Mouse (Mus musculus) intestine, embryonic 14.5 days (tissue): ENCODE measurements around the gene Taar7d. TPM values are rescaled to one million over a fixed set of nuclear protein-coding genes. Genes with fewer than 3 reads are reported as not detected.

ENCODE experiments used
- polyA plus RNA-seq: library from polyadenylated mRNA; unstranded; fragments of >200 nt; fragmentation: Nextera tagmentation; extraction: Ambion mirVana; gene quantifications from 2 replicates; pipeline ENCODE4 v1.2.1, GENCODE M21; 2014

Taar7d gene
- polyA plus RNA-seq, 1 experiment from 2014 or later, result not detected

Other genes starting within 250 kb of the Taar7d start
- gene Rps12, start 239.9 kb upstream of the Taar7d start, polyA plus RNA-seq, result 270 and 302 TPM in 2 replicates
- 16.3 and 17.8 TPM in 2 replicates for gene Slc18b1, start 230.2 kb upstream of the Taar7d start, polyA plus RNA-seq
- gene Vnn3, start 175.8 kb upstream of the Taar7d start, polyA plus RNA-seq, result 0.12 TPM in 1 of 2 replicates, not detected in the other
- 2.6 and 2.9 TPM in 2 replicates for gene Vnn1, start 132.5 kb upstream of the Taar7d start, polyA plus RNA-seq
- gene Taar1, start 106.9 kb upstream of the Taar7d start, polyA plus RNA-seq, result not detected in 2 replicates
- 0.42 TPM in 1 of 2 replicates, not detected in the other for gene Taar2, start 88.7 kb upstream of the Taar7d start, polyA plus RNA-seq
- gene Taar3, start 77.7 kb upstream of the Taar7d start, polyA plus RNA-seq, result not detected in 2 replicates
- not detected in 2 replicates for gene Taar4, start 66.7 kb upstream of the Taar7d start, polyA plus RNA-seq
- not detected in 2 replicates for gene Taar5, start 56.5 kb upstream of the Taar7d start, polyA plus RNA-seq
- not detected in 2 replicates for gene Taar6, start 41.6 kb upstream of the Taar7d start, polyA plus RNA-seq
- not detected in 2 replicates for gene Taar7a, start 33.7 kb upstream of the Taar7d start, polyA plus RNA-seq
- not detected in 2 replicates for gene Taar7b, start 27.3 kb upstream of the Taar7d start, polyA plus RNA-seq
- not detected in 2 replicates for gene Taar7e, start 10.4 kb downstream of the Taar7d start, polyA plus RNA-seq
- not detected in 2 replicates for gene Taar7f, start 22.3 kb downstream of the Taar7d start, polyA plus RNA-seq
- gene Taar8a, start 49.3 kb downstream of the Taar7d start, polyA plus RNA-seq, result not detected in 2 replicates
- not detected in 2 replicates for gene Taar8b, start 65.1 kb downstream of the Taar7d start, polyA plus RNA-seq
- not detected in 2 replicates for gene Taar8c, start 74.7 kb downstream of the Taar7d start, polyA plus RNA-seq
- gene Taar9, start 82.3 kb downstream of the Taar7d start, polyA plus RNA-seq, result not detected in 2 replicates
- 91.8 and 100 TPM in 2 replicates for gene Stx7, start 122.1 kb downstream of the Taar7d start, polyA plus RNA-seq
- gene Moxd1, start 196.3 kb downstream of the Taar7d start, polyA plus RNA-seq, result 19.2 and 23.2 TPM in 2 replicates